Mouse (Mus musculus): ENCODE measurements around the gene Lamtor3.

DNA sequence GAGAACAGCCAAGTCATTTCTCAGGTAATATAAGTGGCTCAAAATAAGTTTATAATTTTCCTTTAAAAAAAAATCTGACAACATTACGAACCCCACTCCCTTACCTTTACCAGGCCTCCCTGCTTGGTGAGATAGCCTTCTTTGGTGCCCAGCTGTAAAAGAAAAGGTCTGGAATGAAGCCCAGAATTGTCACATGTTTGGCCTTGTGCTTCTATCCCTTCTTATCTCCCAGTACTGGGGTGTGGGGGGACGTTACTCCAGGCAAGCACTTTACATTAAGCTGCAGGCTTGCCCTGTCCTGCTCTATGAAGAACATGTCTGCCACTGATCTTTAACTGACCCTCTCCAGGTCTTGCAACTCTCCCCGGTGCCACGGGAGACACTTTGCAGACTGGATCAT, 22.5 kb downstream of the Lamtor3 start:
- TF ChIP-seq POLR2AphosphoS2 (IDR thresholded peaks at IDR 0.05; ENCODE audit: insufficient read length, low read depth) (no peak), POLR2A (IDR thresholded peaks at IDR 0.05; ENCODE audit: insufficient read length, low read depth) (no peak), E2F4 (IDR thresholded peaks at IDR 0.05; ENCODE audit: insufficient read depth) (no peak), MAX (IDR thresholded peaks at IDR 0.05; ENCODE audit: low read depth) (no peak), SRF (IDR thresholded peaks at IDR 0.05; ENCODE audit: control insufficient read depth, insufficient read length, low read depth) (no peak), CEBPB (IDR thresholded peaks at IDR 0.05; ENCODE audit: insufficient read depth, poor library complexity, severe bottlenecking) (no peak)
